Comparison of ENCODE assay signal across 20 mouse cellular contexts in the genomic region with DNA sequence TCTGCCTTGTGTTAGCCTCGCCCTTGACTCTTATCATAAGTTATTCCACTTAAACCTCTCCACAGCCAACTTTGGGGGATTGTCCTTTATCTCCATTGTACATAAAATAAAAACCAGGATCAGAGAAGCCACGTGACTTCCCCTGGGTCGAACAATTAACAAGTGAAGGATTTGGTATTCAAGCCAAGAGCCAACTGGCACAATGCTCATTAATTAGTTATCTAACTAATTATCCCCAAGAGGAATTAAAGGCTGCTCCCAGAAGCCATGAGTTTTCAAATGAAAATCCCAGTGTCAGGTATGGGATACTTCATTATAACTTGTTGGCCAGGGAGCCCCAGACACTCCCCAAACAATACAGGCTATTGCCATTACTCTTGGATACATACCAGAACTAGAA. TPM values are rescaled to one million over a fixed set of nuclear protein-coding genes. Genes with fewer than 3 reads are reported as not detected.
DNase-seq lines count a peak whose midpoint lies in the region; ATAC-seq and TF ChIP-seq lines count a peak whose summit lies in the region.
"Had no signal": no experiment of that assay in that cellular context is flagged by ENCODE, and none has a peak within 500 bp of the region (broad histone marks: within the 10 kb centered on the region; RNA-seq: fewer than 3 reads in every experiment).

No protein-coding gene starts in this region.

- ATAC-seq in forebrain, embryonic 13.5 days, result peak; percentile 41; the same call in 1 of the 2 replicates
- ATAC-seq in forebrain, embryonic 15.5 days (replicated peaks), result no peak
- no peak for ATAC-seq in kidney, embryonic 16.5 days (ENCODE audit: low FRiP score, low TSS enrichment)
- no peak for ATAC-seq in midbrain, embryonic 14.5 days (ENCODE audit: low FRiP score, low TSS enrichment)
- ATAC-seq in midbrain, embryonic 11.5 days (ENCODE audit: low FRiP score), result no peak
- ATAC-seq: activated CD4-positive, CD25-positive, alpha-beta regulatory T cell, adult 4 months; hindbrain, embryonic 16.5 days; Patski had no signal

- WGBS in forebrain, embryonic 13.5 days, result 46% methylated on average over 3 of the region's 3 CpGs
- 35% methylated on average over 3 of the region's 3 CpGs for WGBS in forebrain, embryonic 15.5 days
- 86% methylated on average over 3 of the region's 3 CpGs for WGBS in kidney, embryonic 16.5 days
- 72% methylated on average over 3 of the region's 3 CpGs for WGBS in midbrain, embryonic 14.5 days
- WGBS in midbrain, embryonic 11.5 days, result 79% methylated on average over 3 of the region's 3 CpGs

- DNase-seq in kidney, adult 9 months, result peak; percentile 59
- peak; percentile 21 for DNase-seq in midbrain, embryonic 14.5 days
- no peak for DNase-seq in midbrain, embryonic 11.5 days (ENCODE audit: low spot score, missing footprints)
- DNase-seq in brain, embryonic 14.5 days (ENCODE audit: low read depth), result peak; percentile 71
- DNase-seq: adrenal gland, postnatal 14 days; cerebellum, adult 18-20 months; cerebellum, adult 9-11 months; cerebellum, postnatal 36 days; gastrocnemius, adult 2 months; gastrocnemius, postnatal 25 days had no signal

- H3K4me3 ChIP-seq in forebrain, embryonic 13.5 days, result no peak overlapping the region
- H3K4me3 ChIP-seq in forebrain, embryonic 15.5 days, result no peak overlapping the region
- H3K4me3 ChIP-seq in kidney, embryonic 16.5 days (ENCODE audit: low read length), result no peak overlapping the region
- H3K4me3 ChIP-seq in midbrain, embryonic 14.5 days (replicated peaks; ENCODE audit: low read depth, low read length), result no peak overlapping the region
- H3K4me3 ChIP-seq in midbrain, embryonic 11.5 days (ENCODE audit: low read depth, low read length), result no peak overlapping the region
- H3K4me3 ChIP-seq: embryonic facial prominence, embryonic 13.5 days; gastrocnemius, adult 2 months; heart, embryonic 12.5 days; hindbrain, embryonic 10.5 days had no signal

- no peaks in the 10 kb centered on the region; the same call in 1 of the 2 replicates for H3K9me3 ChIP-seq in forebrain, embryonic 13.5 days (replicated peaks)
- H3K9me3 ChIP-seq in forebrain, embryonic 15.5 days, result no peaks in the 10 kb centered on the region
- no peaks in the 10 kb centered on the region for H3K9me3 ChIP-seq in kidney, embryonic 16.5 days (ENCODE audit: low read length)
- no peaks in the 10 kb centered on the region for H3K9me3 ChIP-seq in midbrain, embryonic 14.5 days (ENCODE audit: control insufficient read depth, low read length)
- H3K9me3 ChIP-seq in midbrain, embryonic 11.5 days (ENCODE audit: control insufficient read depth, low read length), result no peaks in the 10 kb centered on the region
- H3K9me3 ChIP-seq: embryonic facial prominence, embryonic 13.5 days; hindbrain, embryonic 10.5 days had no signal

- H3K4me2 ChIP-seq in forebrain, embryonic 13.5 days, result no peak overlapping the region
- no peak overlapping the region for H3K4me2 ChIP-seq in forebrain, embryonic 15.5 days (replicated peaks)
- no peak overlapping the region for H3K4me2 ChIP-seq in kidney, embryonic 16.5 days (replicated peaks; ENCODE audit: low read depth, low read length)
- H3K4me2 ChIP-seq in midbrain, embryonic 14.5 days (ENCODE audit: low read length), result no peak overlapping the region
- H3K4me2 ChIP-seq in midbrain, embryonic 11.5 days, result no peak overlapping the region
- H3K4me2 ChIP-seq: embryonic facial prominence, embryonic 13.5 days; heart, embryonic 12.5 days had no signal

- TF ChIP-seq CTCF in brain, embryonic 14.5 days (IDR thresholded peaks at IDR 0.05; ENCODE audit: borderline replicate concordance, extremely low read depth, insufficient read depth, insufficient read length), result no peak

- H3K36me3 ChIP-seq in forebrain, embryonic 13.5 days (ENCODE audit: poor library complexity, severe bottlenecking), result no peaks in the 10 kb centered on the region
- no peaks in the 10 kb centered on the region for H3K36me3 ChIP-seq in forebrain, embryonic 15.5 days
- no peaks in the 10 kb centered on the region for H3K36me3 ChIP-seq in kidney, embryonic 16.5 days (ENCODE audit: insufficient read depth, low read length)
- no peaks in the 10 kb centered on the region for H3K36me3 ChIP-seq in midbrain, embryonic 14.5 days (ENCODE audit: control insufficient read depth, insufficient read depth, low read length)
- H3K36me3 ChIP-seq in midbrain, embryonic 11.5 days (ENCODE audit: control insufficient read depth, insufficient read depth, low read length), result no peaks in the 10 kb centered on the region
- H3K36me3 ChIP-seq: embryonic facial prominence, embryonic 13.5 days; heart, embryonic 12.5 days; hindbrain, embryonic 10.5 days had no signal

- TF ChIP-seq POLR2A in brain, embryonic 14.5 days (IDR thresholded peaks at IDR 0.05; ENCODE audit: borderline replicate concordance, extremely low read depth, insufficient read depth, insufficient read length, poor library complexity, severe bottlenecking), result no peak

- H3K27ac ChIP-seq in forebrain, embryonic 13.5 days, result no peak overlapping the region
- H3K27ac ChIP-seq in forebrain, embryonic 15.5 days (replicated peaks), result no peak overlapping the region
- no peak overlapping the region for H3K27ac ChIP-seq in kidney, embryonic 16.5 days (ENCODE audit: low read length)
- H3K27ac ChIP-seq in midbrain, embryonic 14.5 days (replicated peaks; ENCODE audit: low read depth, low read length), result no peak overlapping the region
- no peak overlapping the region for H3K27ac ChIP-seq in midbrain, embryonic 11.5 days (ENCODE audit: low read depth, low read length)
- H3K27ac ChIP-seq: embryonic facial prominence, embryonic 13.5 days; gastrocnemius, adult 2 months; hindbrain, embryonic 10.5 days had no signal

- no peaks in the 10 kb centered on the region for H3K27me3 ChIP-seq in forebrain, embryonic 13.5 days
- H3K27me3 ChIP-seq in forebrain, embryonic 15.5 days, result no peaks in the 10 kb centered on the region
- H3K27me3 ChIP-seq in kidney, embryonic 16.5 days (ENCODE audit: insufficient read depth, low read length), result no peaks in the 10 kb centered on the region
- no peaks in the 10 kb centered on the region for H3K27me3 ChIP-seq in midbrain, embryonic 14.5 days (ENCODE audit: control insufficient read depth, insufficient read depth, low read length)
- H3K27me3 ChIP-seq in midbrain, embryonic 11.5 days (ENCODE audit: control insufficient read depth, insufficient read depth, low read length), result no peaks in the 10 kb centered on the region
- H3K27me3 ChIP-seq: embryonic facial prominence, embryonic 13.5 days; Patski had no signal

- 0 out of 2 replicates have a peak, but pooled peaks cover 11% of the 10 kb centered on the region for H3K4me1 ChIP-seq in forebrain, embryonic 13.5 days
- H3K4me1 ChIP-seq in forebrain, embryonic 15.5 days, result no peaks in the 10 kb centered on the region
- no peaks in the 10 kb centered on the region for H3K4me1 ChIP-seq in kidney, embryonic 16.5 days (ENCODE audit: insufficient read depth, low read length)
- H3K4me1 ChIP-seq in midbrain, embryonic 14.5 days (ENCODE audit: control insufficient read depth, insufficient read depth, low read length), result no peaks in the 10 kb centered on the region
- no peaks in the 10 kb centered on the region for H3K4me1 ChIP-seq in midbrain, embryonic 11.5 days (ENCODE audit: control insufficient read depth, insufficient read depth, low read length)
- H3K4me1 ChIP-seq: embryonic facial prominence, embryonic 13.5 days had no signal

- no peak overlapping the region for H3K9ac ChIP-seq in forebrain, embryonic 13.5 days
- H3K9ac ChIP-seq in forebrain, embryonic 15.5 days (replicated peaks), result no peak overlapping the region
- no peak overlapping the region for H3K9ac ChIP-seq in kidney, embryonic 16.5 days (replicated peaks; ENCODE audit: low read length)
- H3K9ac ChIP-seq in midbrain, embryonic 14.5 days (replicated peaks; ENCODE audit: low read length), result no peak overlapping the region
- H3K9ac ChIP-seq in midbrain, embryonic 11.5 days (ENCODE audit: low read length), result no peak overlapping the region
- H3K9ac ChIP-seq: embryonic facial prominence, embryonic 13.5 days; heart, embryonic 12.5 days had no signal

RNA-seq across cellular contexts. Expression of a gene that starts 23.6 kb away (rescaled TPM):
- polyA plus RNA-seq in forebrain, embryonic 13.5 days (2015; fragmentation: Nextera tagmentation; extraction: Ambion mirVana), result 3.5 and 4.4 TPM in 2 replicates
- 0.69 and 1.00 TPM in 2 replicates for polyA plus RNA-seq in forebrain, embryonic 15.5 days (2015; fragmentation: Nextera tagmentation; extraction: Ambion mirVana)
- 6.3 and 8.4 TPM in 2 replicates for polyA plus RNA-seq in kidney, embryonic 16.5 days (2015; fragmentation: Nextera tagmentation; extraction: Ambion mirVana)
- polyA plus RNA-seq in midbrain, embryonic 14.5 days (2014; fragmentation: Nextera tagmentation; extraction: Ambion mirVana), result 0.81 and 1.1 TPM in 2 replicates
- polyA plus RNA-seq in midbrain, embryonic 11.5 days (2014; fragmentation: Nextera tagmentation; extraction: Ambion mirVana), result 0.64 and 1.1 TPM in 2 replicates
- polyA plus RNA-seq in brain, embryonic 14.5 days (2012; rRNA removed), result 1.0 and 1.9 TPM in 2 replicates
- polyA plus RNA-seq: activated CD4-positive, CD25-positive, alpha-beta regulatory T cell, adult 4 months; C2C12; Patski had no signal
